Mouse (Mus musculus): ENCODE results near the gene Vmn1r33.
"Not testable (repeated sequence)": the region's sequence is repeated elsewhere in the genome, so short reads cannot be mapped to it uniquely, and the experiment has no call there.

Gene Vmn1r33

GRCm38 (mm10) chr6:66618182-66618581 is at the start of gene Vmn1r33:
Vmn1r33 (minus strand) TSS chr6:66618282.
- not testable (repeated sequence) for DNase-seq (ENCODE audit: low spot score)

- no peak for DNase-seq (ENCODE audit: low spot score)
These were observed 25.7 kb upstream of the Vmn1r33 start, which contains the start of gene Vmn1r34 for GRCm38 (mm10) chr6:66643779-66644178. Vmn1r34 (minus strand) TSS chr6:66643879.

GRCm38 (mm10) chr6:66595804-66596203 is 22.3 kb downstream of the Vmn1r33 start:
- no peak for DNase-seq (ENCODE audit: low spot score)
